Mouse (Mus musculus) B cell, adult 2 months (primary cell): ENCODE results near the gene Gmds.

ENCODE experiments used
- DNase-seq, 2 experiments: peaks; one replicate each; pipeline ENCODE4 v3.0.0; 2022

Gene Gmds

DNA sequence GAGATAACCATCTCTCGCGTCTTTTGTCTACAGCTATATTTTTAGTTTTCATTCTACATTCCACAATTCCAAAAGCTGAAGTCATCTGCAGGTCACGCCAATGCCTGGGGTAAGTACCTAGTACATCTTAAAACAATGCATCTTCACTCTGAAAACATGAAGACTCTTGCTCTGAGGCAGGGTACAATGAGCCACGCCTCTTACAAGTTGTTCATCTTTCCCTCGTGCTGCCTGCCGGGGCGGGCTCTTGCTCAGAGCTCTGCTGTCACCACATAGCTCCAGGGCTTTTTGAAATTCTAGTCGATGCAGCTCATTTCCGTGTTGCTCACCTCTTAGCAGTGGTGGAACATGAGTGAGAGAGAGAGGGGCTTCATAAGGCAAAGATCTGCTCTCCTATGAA lies 475.1 kb downstream of the Gmds start:
- no peak for DNase-seq

DNA sequence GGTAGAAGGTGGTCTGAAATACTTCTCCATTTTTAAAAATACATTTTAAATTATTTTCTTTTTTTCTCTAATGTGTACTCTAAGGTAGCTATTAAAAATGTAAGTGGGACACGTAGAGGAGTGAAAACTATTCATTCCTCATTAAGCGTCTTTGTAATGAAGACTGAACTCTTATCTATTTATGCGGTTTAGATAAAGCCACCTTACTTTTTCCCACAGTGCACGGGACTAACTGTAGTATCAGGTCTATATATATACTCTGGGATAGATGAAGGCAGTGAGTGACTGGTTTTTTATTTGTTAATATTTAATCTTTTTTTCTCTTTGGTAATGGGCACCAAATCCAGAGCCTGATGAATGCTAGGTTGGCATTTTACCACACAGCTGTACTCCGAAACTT lies 478.3 kb downstream of the Gmds start:
- no peak for DNase-seq

DNA sequence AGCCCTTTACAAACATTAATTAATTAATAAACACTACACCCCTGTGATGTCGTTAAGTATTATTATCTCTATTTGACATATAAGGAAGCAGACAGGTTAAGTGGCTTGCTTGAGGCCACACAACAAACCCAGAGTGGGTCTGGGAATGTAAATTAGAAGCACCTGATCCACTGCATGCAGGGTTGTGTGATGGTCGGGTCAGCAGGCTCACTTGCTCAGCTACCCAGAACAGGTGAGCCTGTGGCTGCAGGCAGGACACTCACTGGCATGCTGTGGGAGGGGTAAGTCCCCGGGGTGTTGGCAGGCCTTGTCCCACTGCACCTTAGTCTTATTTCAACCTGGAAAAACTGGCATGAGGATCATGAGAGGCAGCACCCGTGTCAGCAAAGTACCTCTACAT lies 484.5 kb downstream of the Gmds start:
- DNase-seq: no peak

DNA sequence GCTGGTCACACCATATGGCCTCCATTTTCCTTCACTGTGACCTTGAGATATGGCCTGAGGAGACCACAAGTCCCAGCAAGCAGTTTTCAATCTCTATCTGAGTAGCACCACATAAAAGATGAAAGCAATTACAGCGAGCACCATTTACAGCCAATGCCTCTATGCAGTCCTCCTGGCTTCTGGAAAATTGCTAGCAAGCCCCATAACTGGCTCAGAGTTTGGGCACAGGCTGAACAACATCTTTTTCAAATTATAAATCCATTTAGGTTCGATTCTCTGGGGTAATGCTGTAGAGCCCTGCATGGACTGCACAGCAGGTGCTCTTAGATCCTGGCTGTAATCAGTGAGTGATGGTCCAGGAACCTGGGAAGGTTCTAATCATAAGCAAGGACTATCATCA lies 485.0 kb downstream of the Gmds start:
- DNase-seq: no peak

DNA sequence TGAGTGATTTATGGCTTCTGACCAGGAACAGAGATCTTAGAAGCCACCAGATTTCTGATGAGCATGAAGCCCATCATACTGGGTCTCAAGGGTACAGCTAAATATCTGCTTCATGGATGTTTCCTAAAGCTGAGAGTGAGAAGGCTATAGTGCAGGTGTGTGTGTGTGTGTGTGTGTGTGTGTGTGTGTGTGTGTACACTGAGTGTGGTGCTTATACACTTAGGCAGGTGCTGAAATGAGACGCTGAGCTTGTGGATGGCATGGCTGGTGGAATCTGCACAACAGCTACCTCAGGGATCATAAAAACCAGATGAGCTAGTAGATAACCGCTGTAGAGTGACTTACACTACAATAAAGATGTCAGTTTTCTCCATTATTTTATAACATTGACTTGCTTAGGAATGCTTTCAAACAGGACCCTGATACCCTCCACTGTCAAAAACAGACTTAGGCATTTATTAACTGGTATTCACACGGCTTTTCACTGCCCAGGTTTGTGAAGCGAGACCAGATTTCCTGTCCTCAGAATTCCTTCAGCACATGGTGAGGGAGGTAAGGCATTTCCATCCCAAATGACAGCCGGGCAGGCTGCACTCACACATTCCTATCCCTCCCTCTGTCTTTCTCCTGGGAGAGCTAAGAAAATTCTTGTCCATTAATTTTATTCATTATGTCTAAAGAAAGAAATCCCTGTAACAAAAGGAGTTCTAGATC lies 489.1 kb downstream of the Gmds start:
- DNase-seq: no peak

DNA sequence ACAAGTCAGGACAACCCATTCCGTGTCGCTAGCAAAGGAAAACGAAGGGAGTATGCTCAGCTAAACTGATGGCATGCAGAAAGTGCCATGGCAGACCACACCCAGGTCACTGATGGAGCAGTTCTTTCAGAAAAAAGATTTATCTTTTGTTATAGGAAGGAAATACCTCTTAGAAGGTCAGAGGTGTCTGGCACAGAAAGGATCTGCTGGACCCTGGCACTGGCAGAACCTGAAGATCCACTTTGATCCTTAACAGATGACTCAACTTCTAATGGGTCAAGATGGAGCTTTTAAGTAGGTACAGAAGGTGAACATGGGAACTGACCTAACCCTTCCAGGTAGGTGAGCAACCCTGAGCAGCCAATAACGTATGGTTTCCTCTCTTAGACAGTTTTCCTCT lies 502.7 kb downstream of the Gmds start:
- DNase-seq: no peak

DNA sequence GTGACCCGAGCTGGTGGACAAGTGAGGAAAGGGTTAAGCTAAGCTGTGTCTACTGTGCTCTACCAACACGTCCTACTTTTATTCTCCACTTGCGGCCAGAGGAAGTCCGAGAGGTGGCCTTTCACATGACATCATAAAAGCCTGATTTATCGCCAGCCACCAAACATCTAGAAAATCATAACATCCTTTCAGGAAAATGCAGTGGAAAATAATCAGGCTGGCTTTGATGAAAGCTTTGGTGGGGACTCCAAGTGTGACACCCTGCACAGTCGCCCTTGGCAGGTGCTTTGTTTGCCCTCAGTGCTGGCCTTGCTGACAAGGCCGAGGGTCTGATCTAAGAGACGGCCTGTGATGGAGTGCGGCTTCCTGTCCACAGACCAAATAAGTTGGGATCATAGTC lies 508.2 kb downstream of the Gmds start:
- DNase-seq: no peak

DNA sequence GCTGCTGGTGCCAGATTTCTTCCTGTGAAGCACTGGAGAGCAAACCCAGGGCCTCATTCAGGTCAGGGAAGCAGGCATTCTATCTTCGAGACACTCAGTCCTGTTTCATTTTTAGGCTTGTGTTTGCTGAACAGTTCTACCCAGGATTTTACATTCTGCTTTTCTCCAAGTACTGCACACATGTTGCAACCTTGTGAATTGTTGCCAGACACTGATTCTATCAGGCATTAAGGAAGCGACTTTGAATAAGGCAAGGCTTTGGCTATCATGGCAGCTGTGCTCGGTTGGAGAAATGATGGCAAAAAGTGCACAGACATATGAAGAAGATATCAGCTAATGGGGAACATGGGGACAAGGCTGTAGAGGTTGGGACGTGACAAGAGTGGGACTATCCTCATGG lies 510.1 kb downstream of the Gmds start:
- DNase-seq: no peak

DNA sequence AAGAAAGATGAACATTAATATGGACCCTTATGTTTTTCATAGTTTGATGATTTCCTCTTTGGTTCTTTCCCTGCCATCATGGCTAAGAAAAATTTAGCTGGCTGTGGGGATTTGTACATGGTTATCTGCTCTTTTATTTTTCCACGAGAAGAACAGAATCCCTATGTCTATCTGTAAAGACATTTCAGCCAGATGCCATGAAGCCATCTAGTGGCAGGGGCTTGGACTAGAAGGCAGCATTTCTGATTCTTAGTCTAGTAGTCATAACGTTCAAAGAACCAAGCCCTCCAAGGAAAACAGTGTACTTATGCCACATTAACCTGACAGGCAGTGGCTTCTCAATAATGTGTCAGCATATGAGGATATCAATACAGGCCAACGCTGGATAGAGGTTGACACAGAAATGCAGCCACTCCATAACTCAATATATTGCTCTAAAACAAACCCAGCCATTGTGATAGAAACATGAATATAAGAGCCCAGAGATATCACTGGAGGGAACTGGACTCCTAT lies 510.7 kb downstream of the Gmds start:
- DNase-seq: no peak

DNA sequence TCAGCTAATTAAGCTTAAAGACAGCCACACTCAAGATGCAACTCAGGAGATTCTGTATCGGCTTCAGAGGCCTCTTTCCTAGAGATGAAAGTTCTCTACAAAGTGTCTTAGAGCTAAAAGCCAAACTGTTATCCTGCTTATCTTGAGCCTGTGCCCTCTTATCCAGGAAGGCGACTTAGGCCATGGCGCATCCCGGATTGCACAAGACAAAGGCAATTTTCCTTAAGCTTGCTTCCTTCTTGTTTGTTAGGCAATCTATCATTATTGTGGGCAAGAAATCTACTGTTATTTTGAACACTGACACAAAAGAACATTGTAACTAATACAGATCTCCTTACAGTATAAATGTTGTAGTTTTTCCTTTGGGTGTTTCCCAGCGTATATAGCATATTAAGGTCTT lies 511.4 kb downstream of the Gmds start:
- no peak for DNase-seq

DNA sequence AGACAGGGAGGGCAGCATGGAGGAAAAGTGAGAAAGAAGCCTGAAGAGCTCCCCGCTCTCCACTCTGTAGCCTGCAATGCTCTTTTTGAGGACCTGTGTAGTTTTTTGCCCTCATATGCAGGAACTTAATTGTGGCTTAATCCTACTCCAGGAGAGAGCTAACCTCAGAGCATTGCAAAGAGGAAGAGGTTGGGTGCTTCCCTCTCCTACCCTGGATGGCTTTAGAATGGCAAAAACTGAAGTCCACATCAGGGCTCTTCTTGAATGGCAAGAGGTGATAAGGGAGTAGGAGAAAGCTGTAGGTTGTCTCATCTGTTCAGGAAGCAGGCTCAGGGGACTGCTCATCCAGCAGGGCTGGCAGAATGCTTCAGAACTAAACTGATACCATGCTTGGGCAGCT lies 513.4 kb downstream of the Gmds start:
- DNase-seq: no peak

DNA sequence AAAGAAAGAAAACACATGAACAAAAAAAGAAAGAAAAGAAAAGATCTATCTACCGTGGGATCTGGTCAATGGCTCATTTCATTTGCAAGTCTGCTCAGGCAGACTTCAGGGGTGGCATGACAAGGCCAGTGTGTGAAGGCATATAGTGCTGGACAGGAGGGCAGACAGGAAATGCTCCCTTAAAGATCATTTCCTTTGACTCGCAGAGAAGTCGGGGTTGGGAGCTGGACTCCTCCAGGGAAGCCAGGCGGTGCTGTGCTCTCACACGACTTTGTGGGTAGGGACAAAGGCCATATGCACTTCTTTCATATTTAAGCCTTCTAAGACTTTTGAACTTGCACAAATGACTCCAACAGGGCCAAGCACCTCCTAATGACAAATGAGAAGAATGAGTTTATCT lies 515.2 kb downstream of the Gmds start:
- DNase-seq: no peak

DNA sequence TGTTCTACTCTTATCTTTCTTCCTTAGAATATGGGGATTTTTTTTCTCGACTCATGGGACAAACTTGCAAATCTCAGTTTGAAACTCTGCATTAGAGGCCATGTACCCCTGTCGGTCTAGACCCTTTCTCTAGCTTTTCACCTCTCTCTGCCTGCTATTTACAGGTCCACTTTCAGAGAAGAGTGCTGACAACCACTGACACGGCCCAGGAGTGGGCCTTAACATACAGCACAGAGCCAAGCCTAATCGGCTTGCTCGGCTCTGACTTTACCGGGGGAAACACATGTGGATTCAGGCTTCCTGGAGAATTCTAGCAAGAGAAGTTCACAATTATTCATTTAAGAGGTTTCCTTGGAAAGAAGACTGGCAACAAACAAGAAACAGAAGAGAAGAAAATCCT lies 517.5 kb downstream of the Gmds start:
- no peak for DNase-seq

DNA sequence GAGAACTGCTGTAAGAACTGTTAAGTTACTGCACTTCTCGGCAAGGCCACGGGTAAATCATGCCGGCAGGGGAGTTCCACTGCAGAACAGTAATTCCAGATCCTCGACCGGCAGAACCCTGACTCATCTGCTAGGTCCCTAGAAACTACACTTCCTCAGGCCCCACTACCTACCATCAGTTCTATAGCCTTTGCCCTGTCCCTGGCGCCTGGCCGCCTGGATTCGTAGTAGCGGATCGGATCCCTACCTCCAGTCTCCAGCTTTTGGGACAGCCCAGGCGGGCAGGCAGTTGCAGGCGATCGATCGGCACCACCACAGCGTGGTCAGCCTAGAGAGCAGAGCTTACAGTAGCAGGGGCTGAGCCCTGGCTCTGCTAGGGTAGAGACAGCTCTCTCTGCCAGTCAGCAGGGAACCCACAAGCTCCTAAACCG lies 517.9 kb downstream of the Gmds start:
- no peak for DNase-seq

DNA sequence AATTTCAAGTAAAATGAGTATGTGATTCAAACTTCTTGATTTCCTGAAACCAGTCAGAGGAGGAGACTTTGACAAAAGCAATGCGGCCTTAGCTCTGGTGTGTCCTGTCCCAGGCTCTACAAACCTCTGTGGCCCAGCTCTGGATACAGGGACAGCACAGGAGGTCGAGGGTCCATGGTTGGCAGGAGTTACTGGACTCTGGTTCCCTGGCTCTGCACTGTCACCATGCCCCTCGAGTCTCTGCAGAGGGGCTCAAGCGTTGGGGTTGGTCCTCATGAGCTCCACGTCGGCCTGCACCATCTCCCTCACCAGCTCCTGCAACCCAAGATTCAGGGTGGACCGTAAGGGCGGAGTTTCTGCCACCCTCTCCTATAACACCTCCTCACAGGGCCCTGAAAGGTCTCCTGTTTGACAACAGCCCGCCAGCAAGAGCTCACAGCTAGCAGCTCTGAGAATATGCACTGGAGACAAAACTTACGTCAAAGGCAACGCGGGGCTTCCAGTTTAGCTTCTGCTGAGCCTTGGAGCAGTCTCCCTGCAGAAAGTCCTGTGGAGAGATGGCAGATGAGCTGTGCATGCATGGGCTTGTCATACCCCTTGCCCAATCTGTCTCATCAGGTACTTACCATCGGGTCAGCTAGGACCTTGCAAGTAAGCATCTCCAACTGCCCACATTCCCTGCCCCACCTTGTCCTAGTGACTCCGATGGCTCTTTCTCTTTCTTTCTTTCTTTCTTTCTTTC lies 518.7 kb downstream of the Gmds start:
- DNase-seq: no peak

DNA sequence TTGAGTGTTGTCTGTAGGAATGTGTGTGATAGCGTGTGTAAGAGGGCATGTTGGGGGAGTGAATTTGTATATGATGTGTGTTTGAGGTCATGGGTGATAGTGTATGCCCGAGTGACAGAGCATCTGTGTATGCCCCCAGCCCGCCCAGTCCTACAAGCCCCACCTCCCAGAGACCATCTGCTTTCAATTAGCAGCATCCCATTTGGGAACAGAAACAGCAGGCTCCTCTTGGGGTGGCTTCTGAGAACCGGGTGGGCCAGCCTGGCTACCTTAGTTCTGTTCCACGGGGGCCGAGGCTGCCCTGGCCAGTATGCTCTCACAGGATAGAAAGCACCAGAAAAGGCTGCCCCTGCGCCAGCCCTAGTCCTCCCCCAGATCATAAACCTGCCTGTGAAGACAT lies 520.2 kb downstream of the Gmds start:
- no peak for DNase-seq

DNA sequence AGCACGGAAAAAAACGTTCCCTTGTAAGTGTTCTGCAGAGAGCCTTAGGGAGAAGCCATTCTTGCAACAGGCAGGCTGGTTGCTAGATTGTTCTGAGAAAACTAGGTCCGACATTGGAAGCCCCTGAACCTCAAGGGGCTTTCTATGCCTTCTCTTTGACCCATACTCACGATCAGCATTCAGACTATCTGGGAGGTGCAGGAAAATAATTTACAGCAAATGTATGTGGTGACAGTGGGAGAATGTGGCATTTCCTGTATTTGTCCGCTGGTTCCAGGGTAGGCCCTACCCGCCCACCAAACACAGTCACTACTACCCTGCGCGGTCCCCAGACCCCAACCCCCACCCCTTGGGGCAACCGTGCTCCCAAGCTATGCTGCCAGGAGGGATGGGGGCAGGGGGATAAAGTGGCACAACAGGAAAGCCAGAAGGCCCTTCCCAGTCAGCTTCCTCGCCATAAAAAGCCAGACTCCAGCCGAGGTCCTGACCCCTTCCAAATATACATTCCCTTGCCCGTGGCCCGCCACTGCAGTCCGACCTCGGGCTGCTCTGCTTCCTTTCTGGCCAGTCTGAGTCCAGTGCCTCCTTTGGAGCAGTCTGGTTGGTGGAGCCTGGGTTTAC lies 523.0 kb downstream of the Gmds start:
- no peak for DNase-seq

DNA sequence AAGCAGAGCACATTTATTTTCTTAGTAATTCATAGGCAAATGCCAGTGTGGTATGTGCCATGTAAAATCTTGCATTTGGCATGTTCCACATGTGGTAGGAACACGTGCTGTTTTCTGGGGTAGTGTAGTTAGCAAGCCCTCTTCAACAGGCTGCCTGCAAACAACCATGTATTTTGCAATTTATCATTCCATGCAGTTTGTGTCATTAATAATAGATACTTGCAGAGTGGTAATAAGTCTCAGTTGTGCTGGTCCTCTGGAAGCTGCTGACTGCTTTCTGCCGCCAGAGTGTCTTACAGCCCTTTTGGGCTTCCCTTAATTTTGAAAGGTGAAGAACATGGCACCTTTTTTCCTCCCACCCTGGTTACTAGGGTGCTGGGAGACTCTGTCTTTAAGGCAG lies 525.8 kb downstream of the Gmds start:
- no peak for DNase-seq

DNA sequence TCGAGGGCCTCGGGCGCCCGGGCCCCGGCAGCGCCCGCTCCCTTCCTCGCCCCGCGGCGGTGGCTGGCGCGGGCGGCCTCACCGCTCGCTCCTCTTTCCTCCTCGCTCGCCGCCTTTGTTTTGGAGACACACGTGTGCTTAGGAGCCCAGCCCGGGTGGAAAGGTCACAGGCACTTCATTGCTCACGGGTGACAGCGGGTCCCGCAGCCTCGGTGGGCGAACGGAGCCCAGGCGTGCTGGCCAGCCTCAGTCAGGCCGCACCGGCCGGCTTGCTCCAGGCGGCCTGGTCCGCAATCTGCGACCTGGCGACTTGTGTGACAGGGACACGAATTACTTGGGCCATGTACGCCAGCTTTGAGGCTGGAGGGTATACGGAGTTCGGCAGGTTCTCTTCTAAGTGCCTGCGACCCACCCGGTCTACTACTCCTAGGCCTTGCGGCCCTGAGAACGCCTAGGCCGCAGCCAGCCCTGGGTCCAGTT lies 527.0 kb downstream of the Gmds start:
- no peak for DNase-seq

DNA sequence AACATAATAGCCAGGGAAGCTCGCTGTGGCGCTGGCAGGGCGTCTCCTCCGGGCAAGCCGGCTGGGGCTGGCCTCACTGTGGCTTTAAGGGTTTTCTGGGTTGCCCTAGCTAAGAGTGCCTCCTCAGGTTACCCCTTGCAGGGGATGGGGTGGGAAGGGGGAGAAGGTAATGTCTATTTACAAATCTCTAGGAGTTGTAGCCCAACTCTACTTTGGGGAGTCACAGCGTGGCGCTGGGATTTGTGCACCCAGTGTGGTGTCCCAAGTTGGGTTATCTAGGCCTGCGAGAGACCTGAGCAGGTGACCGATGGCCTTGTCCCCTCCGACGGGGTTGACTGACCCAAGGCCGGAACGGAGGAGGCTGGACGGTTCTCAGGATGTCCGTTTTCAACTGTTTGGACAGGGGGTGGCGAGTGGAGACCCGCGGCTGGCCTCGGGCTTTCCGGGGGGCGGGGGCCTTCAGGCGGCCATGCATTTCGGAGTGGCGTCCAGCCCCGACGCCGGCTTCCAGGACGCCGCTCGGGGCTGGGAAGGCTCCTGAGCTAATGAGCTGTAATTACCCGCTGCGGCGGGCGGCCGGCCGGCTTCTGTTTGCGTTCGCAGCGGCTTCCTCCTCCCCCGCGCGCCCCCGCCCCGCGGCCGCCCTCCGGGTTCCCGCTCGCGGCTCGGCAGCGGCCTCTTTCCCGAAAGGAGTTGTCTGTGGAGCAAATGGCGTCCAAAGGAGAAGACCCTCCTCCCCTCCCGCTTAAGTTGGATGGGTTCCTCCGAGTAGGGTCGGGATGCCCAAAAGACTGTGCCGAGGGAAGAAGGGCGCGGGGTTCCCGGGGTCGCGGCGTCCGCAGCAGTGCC lies 527.6 kb downstream of the Gmds start:
- peak; percentile 30 to 40 for DNase-seq

DNA sequence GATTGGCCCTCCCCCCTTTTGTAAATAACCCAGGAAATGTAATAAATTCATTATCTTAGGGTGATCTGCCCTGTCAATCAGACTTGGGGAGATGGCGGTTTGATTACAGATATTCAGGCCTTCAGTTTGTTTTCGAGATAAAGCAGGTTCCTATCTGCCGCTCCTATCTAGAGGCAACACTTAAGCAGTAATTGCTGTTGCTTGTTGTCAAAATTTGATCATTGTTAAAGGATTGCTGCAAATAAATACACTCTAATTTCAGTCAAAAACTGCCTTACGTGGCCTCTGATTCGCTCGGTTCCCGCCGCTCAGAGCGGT lies 528.2 kb downstream of the Gmds start:
- no peak for DNase-seq

DNA sequence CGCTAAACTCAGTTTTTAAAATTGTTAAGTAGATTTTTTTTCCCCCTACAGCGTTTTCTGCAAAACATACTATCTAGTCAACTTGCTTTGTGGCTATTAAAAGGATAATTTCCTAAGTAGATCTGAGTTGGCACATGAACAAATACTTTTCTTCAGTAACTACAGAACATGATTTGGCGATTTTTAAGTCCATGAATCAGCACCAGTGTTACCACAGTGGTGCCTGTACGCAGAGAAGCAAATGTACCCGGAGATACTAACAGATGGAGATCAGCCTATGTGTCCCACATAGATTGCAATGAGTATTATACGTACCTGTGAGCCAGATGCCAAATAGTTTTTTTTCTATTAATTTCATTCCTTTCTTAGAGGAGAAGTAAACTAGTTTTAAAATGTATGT lies 528.8 kb downstream of the Gmds start:
- DNase-seq: no peak

DNA sequence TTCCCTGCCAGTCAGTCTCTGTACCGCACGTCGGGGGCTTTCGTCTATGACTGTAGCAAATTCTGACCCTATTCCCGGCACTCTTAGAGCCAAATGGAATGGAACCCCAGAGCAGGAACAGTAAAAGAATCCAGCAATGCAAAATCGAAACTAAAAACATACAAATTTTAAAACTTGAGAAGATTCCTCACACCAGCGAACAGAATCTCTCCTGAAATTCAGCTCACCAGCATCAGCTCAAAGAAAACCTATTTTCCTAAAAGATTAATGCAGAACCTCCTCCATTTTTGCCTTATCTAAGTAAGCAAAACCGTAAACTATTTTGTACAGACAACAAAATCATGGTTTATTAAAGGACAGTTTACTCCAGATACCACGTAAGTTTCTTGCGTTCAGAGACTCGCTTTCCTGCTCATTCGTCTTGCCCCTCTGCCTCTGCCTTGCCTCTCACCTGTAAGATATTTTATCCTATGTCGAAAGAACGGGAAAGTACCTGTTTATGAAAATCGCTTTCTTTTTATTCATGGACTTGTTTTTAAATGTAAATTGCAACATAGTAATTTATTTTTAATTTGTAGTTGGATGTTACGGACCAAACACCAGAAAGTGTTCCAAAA lies 529.6 kb downstream of the Gmds start:
- DNase-seq: no peak
